Comparison of ENCODE assay signal across 14 mouse cellular contexts in the genomic region with DNA sequence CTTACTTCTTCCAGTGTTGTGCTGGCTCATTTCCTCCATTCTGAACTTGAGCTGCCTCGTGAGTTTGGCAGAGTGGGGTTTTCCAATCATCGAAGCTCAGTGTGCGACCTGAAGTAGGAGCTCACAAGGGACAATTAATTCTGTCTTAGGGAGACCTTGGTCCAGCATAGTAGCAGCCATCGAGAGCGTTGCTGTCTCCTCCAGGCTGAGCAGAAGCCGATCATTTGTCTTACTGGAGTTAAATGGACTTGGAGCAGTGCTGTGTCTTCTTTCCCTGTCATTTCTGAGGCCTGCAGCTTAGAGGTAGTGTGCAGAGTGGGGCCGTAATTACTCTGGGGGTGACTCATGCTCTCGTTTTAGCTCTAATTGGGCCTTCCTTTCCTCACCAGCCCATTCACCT.
DNase-seq lines count a peak whose midpoint lies in the region; ATAC-seq lines count a peak whose summit lies in the region.
"Had no signal": no experiment of that assay in that cellular context is flagged by ENCODE, and none has a peak within 500 bp of the region (broad histone marks: within the 10 kb centered on the region; RNA-seq: fewer than 3 reads in every experiment).

No protein-coding gene starts in this region.

- 0 out of 2 replicates have a peak overlapping the region, but pooled peaks have one; percentile 22 for H3K27ac ChIP-seq in intestine, embryonic 14.5 days (ENCODE audit: low read depth)
- H3K27ac ChIP-seq in intestine, embryonic 15.5 days: no peak overlapping the region
- H3K27ac ChIP-seq in limb, embryonic 12.5 days: peak overlapping the region; percentile 90
- H3K27ac ChIP-seq: liver, embryonic 14.5 days had no signal

- peak; percentile 45 for DNase-seq in adrenal gland, adult 2 months
- DNase-seq in adrenal gland, adult 18-20 months (ENCODE audit: low spot score in 2 of 2): no peak
- no peak for DNase-seq in intestine, embryonic 14.5 days (ENCODE audit: low spot score)
- DNase-seq in Muller cell, postnatal 12 days (ENCODE audit: inconsistent ontology term): peak; percentile 68
- no peak for DNase-seq in frontal cortex, postnatal 36 days (ENCODE audit: low spot score in 2 of 2)
- DNase-seq: adrenal gland, postnatal 25 days; kidney, adult 2 months had no signal

- no peaks in the 10 kb centered on the region for H3K27me3 ChIP-seq in intestine, embryonic 14.5 days (replicated peaks; ENCODE audit: control insufficient read depth, insufficient read depth, low read length)
- no peaks in the 10 kb centered on the region for H3K27me3 ChIP-seq in intestine, embryonic 15.5 days (replicated peaks)
- no peaks in the 10 kb centered on the region for H3K27me3 ChIP-seq in limb, embryonic 12.5 days
- H3K27me3 ChIP-seq: Patski had no signal

- H3K9me3 ChIP-seq in intestine, embryonic 14.5 days (ENCODE audit: control insufficient read depth, low read length): no peaks in the 10 kb centered on the region
- H3K9me3 ChIP-seq in intestine, embryonic 15.5 days: no peaks in the 10 kb centered on the region
- no peaks in the 10 kb centered on the region for H3K9me3 ChIP-seq in limb, embryonic 12.5 days

- ATAC-seq in intestine, embryonic 14.5 days (replicated peaks; ENCODE audit: low FRiP score, low TSS enrichment, low read depth): no peak
- no peak for ATAC-seq in intestine, embryonic 15.5 days
- ATAC-seq in limb, embryonic 12.5 days (ENCODE audit: insufficient number of reproducible peaks, insufficient read depth, low FRiP score, low TSS enrichment, low read depth): no peak
- no peak for ATAC-seq in erythroid progenitor cell, adult 5-6 weeks (replicated peaks; ENCODE audit: low FRiP score, poor library complexity, severe bottlenecking)
- ATAC-seq: Patski had no signal

- H3K4me1 ChIP-seq in intestine, embryonic 14.5 days (replicated peaks; ENCODE audit: control insufficient read depth, insufficient read depth, low read length): peaks cover 20% of the 10 kb centered on the region
- H3K4me1 ChIP-seq in intestine, embryonic 15.5 days (replicated peaks): peaks cover 12% of the 10 kb centered on the region
- peaks cover 57% of the 10 kb centered on the region for H3K4me1 ChIP-seq in limb, embryonic 12.5 days (replicated peaks)

- H3K36me3 ChIP-seq in intestine, embryonic 14.5 days (ENCODE audit: control insufficient read depth, insufficient read depth, low read length): no peaks in the 10 kb centered on the region
- H3K36me3 ChIP-seq in intestine, embryonic 15.5 days: no peaks in the 10 kb centered on the region
- H3K36me3 ChIP-seq in limb, embryonic 12.5 days: no peaks in the 10 kb centered on the region; the same call in 1 of the 2 replicates

- H3K4me3 ChIP-seq in intestine, embryonic 14.5 days (ENCODE audit: low read depth, low read length): no peak overlapping the region
- H3K4me3 ChIP-seq in intestine, embryonic 15.5 days (replicated peaks): no peak overlapping the region
- H3K4me3 ChIP-seq in limb, embryonic 12.5 days (replicated peaks): no peak overlapping the region
- H3K4me3 ChIP-seq: erythroblast, embryonic 14.5 days had no signal

- H3K4me2 ChIP-seq in intestine, embryonic 14.5 days (ENCODE audit: low read length): no peak overlapping the region
- H3K4me2 ChIP-seq in intestine, embryonic 15.5 days (replicated peaks): no peak overlapping the region
- no peak overlapping the region for H3K4me2 ChIP-seq in limb, embryonic 12.5 days
- H3K4me2 ChIP-seq: midbrain, embryonic 11.5 days had no signal

- H3K9ac ChIP-seq in intestine, embryonic 14.5 days (ENCODE audit: low read length): no peak overlapping the region
- no peak overlapping the region for H3K9ac ChIP-seq in intestine, embryonic 15.5 days
- H3K9ac ChIP-seq in limb, embryonic 12.5 days (replicated peaks): 0 out of 2 replicates have a peak overlapping the region, but pooled peaks have one; percentile 18
- H3K9ac ChIP-seq: liver, embryonic 14.5 days had no signal

- 50% methylated on average over 8 of the region's 8 CpGs for WGBS in intestine, embryonic 14.5 days
- 44% methylated on average over 8 of the region's 8 CpGs for WGBS in intestine, embryonic 15.5 days
- WGBS in limb, embryonic 12.5 days: 39% methylated on average over 8 of the region's 8 CpGs

Comparison
In these comparisons a context has a peak if more than half of its experiments do, and no peak if none do; other contexts are left out.
1. DNase-seq: peak in adrenal gland, adult 2 months (single experiment) and Muller cell, postnatal 12 days (single experiment); none in adrenal gland, adult 18-20 months (0 of 2), intestine, embryonic 14.5 days (single experiment) and frontal cortex, postnatal 36 days (0 of 2).